Mouse (Mus musculus) neural tube, embryonic 11.5 days (tissue): ENCODE measurements at regions not wholly inside any gene's neighbourhood (a gene's known extent, or its start where the extent isn't known, plus 50 kb on each side); places are given as distances from the start of the nearest gene placed in this dataset.
"Not testable (repeated sequence)": the region's sequence is repeated elsewhere in the genome, so short reads cannot be mapped to it uniquely, and the experiment has no call there.

Experiments
- ATAC-seq: fragments of 200-750 bp; cut with Nextera tagmentation; 2 replicates; pipeline ENCODE4 v1.8.0; 2017; ENCODE audit warnings: moderate number of reproducible peaks, mild to moderate bottlenecking, moderate TSS enrichment, moderate library complexity; ENCODE audit not compliant: insufficient read depth, low FRiP score, low TSS enrichment
- DNase-seq: peaks from one replicate; pipeline ENCODE4 v3.0.0-alpha.2; 2015; ENCODE audit warnings: low spot score
- H3K27ac ChIP-seq: fragments of 300-500 bp; sonication (generic); 2 replicates; pipeline ENCODE4 v1.5.1; 2014; ENCODE audit warnings: low read depth, mild to moderate bottlenecking, low read length
- H3K27me3 ChIP-seq: fragments of 300-500 bp; sonication (generic); 2 replicates; pipeline ENCODE4 v1.6.1; 2014; ENCODE audit warnings: mild to moderate bottlenecking, low read length, mixed read lengths; ENCODE audit not compliant: control insufficient read depth, insufficient read depth
- H3K36me3 ChIP-seq: fragments of 300-500 bp; sonication (generic); 2 replicates; pipeline ENCODE4 v1.6.1; 2014; ENCODE audit warnings: mild to moderate bottlenecking, low read length, moderate library complexity, mixed read lengths; ENCODE audit not compliant: control insufficient read depth, insufficient read depth
- H3K4me1 ChIP-seq: fragments of 300-500 bp; sonication (generic); 2 replicates; pipeline ENCODE4 v1.6.1; 2014; ENCODE audit warnings: low read length, mixed read lengths; ENCODE audit not compliant: control insufficient read depth, insufficient read depth
- H3K4me2 ChIP-seq: fragments of 300-500 bp; sonication (generic); 2 replicates; pipeline ENCODE4 v1.6.1; 2014; ENCODE audit warnings: low read depth, mild to moderate bottlenecking, moderate library complexity
- H3K4me3 ChIP-seq: fragments of 300-500 bp; sonication (generic); 2 replicates; pipeline ENCODE4 v1.5.1; 2014; ENCODE audit warnings: low read depth, low read length
- H3K9ac ChIP-seq: fragments of 300-500 bp; sonication (generic); 2 replicates; pipeline ENCODE4 v1.6.1; 2014; ENCODE audit warnings: mild to moderate bottlenecking, low read length
- H3K9me3 ChIP-seq: fragments of 300-500 bp; sonication (generic); 2 replicates; pipeline ENCODE4 v1.6.1; 2016; ENCODE audit warnings: low read length; ENCODE audit not compliant: control insufficient read depth
- WGBS: fragments of 180-500 bp; shearing (Covaris S2); extraction: QIAGEN DNeasy Blood & Tissue Kit; methylation state at CpG from one replicate; pipeline ENCODE4 v1.1.7; 2014; 5-methylcytosine and 5-hydroxymethylcytosine counted together

DNA sequence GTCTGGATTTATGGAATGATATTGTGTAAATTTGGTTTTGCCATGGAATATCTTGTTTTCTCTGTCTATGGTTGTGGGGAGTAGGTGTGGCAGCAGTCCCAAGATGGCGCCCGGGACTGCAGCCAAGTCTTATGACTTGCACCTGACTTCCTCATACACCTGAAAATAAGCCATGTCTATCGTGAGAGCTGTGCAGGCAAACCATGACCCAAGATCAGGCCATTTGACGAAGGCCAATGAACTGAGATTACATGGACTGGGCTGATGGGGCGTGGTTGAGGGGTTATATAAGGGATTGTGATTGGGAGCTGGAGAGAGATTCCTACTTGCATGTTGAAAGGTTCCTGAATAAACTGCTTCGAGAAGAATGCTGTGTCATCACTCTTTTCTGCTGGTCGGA lies 139.5 kb downstream of the Slc6a15 start:
- not testable (repeated sequence) for H3K4me1 ChIP-seq, H3K4me2 ChIP-seq, H3K36me3 ChIP-seq, ATAC-seq, H3K9me3 ChIP-seq, H3K27ac ChIP-seq, DNase-seq, H3K9ac ChIP-seq, H3K4me3 ChIP-seq, H3K27me3 ChIP-seq
- WGBS: 93% methylated on average over 7 of the region's 7 CpGs

DNA sequence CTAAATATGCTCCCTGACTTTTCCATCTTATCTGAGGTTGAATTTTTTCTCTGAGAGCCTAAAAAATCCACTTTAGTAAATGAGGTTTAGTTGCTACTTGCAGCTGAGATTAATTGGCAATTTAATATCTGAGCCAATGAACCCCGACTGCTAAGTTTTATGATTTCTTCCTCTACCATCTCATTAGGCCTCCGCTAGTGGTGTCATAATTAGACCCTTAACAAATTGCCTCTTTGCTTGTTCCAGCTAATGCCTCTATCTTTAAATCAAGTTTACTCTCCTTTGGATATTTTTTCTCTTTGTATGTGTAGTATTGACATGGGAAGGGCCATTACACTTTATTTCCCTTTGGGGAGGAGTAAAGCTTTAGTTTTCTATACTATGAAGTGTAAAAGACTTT lies 176.9 kb downstream of the Slc6a15 start:
- WGBS: 79% methylated on average over 2 of the region's 2 CpGs
- DNase-seq: no peak
- no peak overlapping the region for H3K9ac ChIP-seq

DNA sequence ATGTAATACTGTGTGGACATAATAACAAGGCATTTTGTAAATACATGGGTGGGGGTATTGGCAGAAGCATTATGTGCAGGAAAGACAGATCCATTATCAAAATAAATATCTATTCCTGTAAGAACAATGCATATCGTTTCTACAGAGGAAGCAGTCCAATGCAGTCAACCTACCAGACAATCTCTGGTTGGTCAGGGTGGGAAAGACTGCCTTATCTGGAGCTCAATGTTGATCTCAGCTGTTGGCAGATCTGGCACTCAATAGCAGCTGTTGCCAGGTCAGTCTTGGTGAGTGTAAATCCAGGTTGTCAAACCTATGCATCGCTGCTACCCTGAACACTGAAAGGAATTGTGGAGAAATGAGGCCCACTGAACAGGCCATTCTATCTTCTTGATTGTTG lies 181.9 kb downstream of the Slc6a15 start:
- H3K9ac ChIP-seq: no peak overlapping the region
- ATAC-seq (no peak), DNase-seq (no peak)
- no peak overlapping the region for H3K27ac ChIP-seq
- no peaks in the 10 kb centered on the region for H3K36me3 ChIP-seq
- no peaks in the 10 kb centered on the region for H3K4me1 ChIP-seq
- H3K4me3 ChIP-seq: no peak overlapping the region
- WGBS: 89% methylated on average over 2 of the region's 2 CpGs
- no peak overlapping the region for H3K4me2 ChIP-seq
- H3K9me3 ChIP-seq: no peaks in the 10 kb centered on the region
- H3K27me3 ChIP-seq: no peaks in the 10 kb centered on the region

More for the DNA sequence above, 176.9 kb downstream of the Slc6a15 start:
- H3K4me3 ChIP-seq: no peak overlapping the region
- no peak overlapping the region for H3K4me2 ChIP-seq
- H3K9me3 ChIP-seq: no peaks in the 10 kb centered on the region
- no peak for ATAC-seq
- no peak overlapping the region for H3K27ac ChIP-seq
- no peaks in the 10 kb centered on the region for H3K4me1 ChIP-seq
- H3K27me3 ChIP-seq: no peaks in the 10 kb centered on the region
- H3K36me3 ChIP-seq: no peaks in the 10 kb centered on the region

DNA sequence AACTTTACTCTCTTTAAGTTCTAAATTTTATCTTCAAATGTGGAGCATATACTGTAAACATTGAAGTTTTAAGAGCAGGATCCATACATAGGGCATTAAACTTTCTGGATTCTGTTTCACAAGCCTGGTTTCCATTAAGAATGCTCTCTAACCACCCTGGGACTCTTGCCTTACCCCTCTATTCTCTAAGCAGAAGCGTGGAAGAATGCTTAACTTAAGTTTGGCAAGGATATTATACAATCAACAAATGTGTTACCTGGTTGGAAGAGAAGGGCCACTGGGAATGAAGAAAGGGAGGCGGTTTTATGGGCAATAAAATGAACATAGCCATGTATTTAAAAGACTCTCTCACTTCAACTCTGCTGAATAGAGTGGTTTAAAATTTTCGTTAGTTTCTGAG lies 217.5 kb downstream of the Slc6a15 start:
- Histone ChIP-seq H3K4me1 (no peaks in the 10 kb centered on the region), H3K27ac (no peak overlapping the region), H3K9me3 (no peaks in the 10 kb centered on the region), H3K27me3 (no peaks in the 10 kb centered on the region), H3K36me3 (no peaks in the 10 kb centered on the region), H3K4me3 (no peak overlapping the region), H3K9ac (no peak overlapping the region), H3K4me2 (no peak overlapping the region)
- 71% methylated on average over 3 of the region's 3 CpGs for WGBS
- DNase-seq (no peak), ATAC-seq (no peak)

DNA sequence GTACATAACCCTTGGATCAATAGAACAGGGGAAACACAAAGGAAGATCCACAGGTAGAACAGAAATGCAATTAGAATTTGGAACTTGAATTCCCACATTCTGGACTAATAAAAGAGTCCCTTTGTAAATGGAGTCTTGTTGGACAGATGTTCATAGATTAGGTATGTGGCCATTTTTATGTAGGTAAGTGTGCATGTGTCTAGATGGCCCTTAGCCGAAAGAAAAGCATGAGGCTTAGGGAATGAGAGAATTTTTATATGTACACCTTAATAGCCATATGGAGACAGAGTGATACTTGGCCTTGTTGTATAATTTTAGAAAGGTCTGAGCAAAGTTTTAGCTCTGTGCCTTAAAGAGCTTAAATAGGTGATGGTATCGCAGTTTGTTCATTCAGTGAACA lies 217.9 kb downstream of the Slc6a15 start:
- ATAC-seq: no peak
- no peak for DNase-seq
- 98% methylated on average over 2 of the region's 2 CpGs for WGBS

DNA sequence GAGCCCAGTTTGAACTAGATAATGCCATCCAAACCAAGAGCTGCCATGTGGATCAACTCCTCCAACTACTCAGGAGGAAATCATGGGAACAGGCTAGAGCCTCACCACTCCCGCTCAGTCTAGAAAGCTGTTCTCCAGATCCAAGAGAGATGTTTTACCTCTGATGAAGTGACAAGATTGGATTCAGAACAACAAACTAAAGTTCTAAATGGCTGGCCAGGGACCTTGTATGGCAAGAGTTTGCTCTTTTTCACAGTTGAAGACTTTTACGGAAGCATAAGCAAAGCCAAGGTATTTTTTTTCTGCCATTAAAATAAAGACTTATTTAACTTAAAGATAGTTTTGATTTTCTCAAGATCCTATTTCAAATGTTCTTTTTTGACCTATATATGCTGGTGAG lies 224.4 kb downstream of the Slc6a15 start:
- no peak for DNase-seq
- Histone ChIP-seq H3K9me3 (no peaks in the 10 kb centered on the region), H3K4me2 (no peak overlapping the region), H3K9ac (no peak overlapping the region), H3K4me3 (no peak overlapping the region), H3K36me3 (no peaks in the 10 kb centered on the region), H3K27me3 (no peaks in the 10 kb centered on the region), H3K27ac (no peak overlapping the region), H3K4me1 (no peaks in the 10 kb centered on the region)
- ATAC-seq: no peak
- 95% methylated on average over 2 of the region's 2 CpGs for WGBS

More for the DNA sequence above, 217.9 kb downstream of the Slc6a15 start:
- Histone ChIP-seq H3K4me3 (no peak overlapping the region), H3K4me2 (no peak overlapping the region), H3K27ac (no peak overlapping the region), H3K27me3 (no peaks in the 10 kb centered on the region), H3K4me1 (no peaks in the 10 kb centered on the region), H3K36me3 (no peaks in the 10 kb centered on the region), H3K9me3 (no peaks in the 10 kb centered on the region), H3K9ac (no peak overlapping the region)

DNA sequence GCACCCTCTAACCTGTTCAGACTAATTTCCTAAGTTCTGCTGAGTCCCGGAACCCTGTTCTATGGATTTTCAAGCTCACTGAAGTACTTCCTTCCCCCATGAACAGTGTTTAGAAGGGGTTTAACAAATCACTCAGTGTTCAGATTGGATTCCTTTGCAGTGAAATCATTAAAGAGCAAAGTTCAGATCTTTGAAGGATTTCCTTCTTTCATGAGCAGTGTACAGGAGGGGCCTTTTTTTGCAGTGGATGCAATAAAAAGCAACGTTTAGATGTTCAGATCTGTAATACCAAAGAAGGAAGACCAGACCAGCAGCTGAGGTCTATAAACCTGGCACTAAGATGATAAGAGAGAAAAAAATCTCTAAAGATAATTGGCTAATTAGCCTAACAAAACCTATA lies 273.6 kb downstream of the Slc6a15 start:
- Histone ChIP-seq H3K9ac (no peak overlapping the region), H3K27me3 (no peaks in the 10 kb centered on the region), H3K36me3 (no peaks in the 10 kb centered on the region), H3K9me3 (no peaks in the 10 kb centered on the region), H3K4me3 (no peak overlapping the region), H3K27ac (no peak overlapping the region), H3K4me2 (no peak overlapping the region), H3K4me1 (no peaks in the 10 kb centered on the region)
- WGBS: 80% methylated on average over 2 of the region's 2 CpGs
- no peak for ATAC-seq
- DNase-seq: no peak

DNA sequence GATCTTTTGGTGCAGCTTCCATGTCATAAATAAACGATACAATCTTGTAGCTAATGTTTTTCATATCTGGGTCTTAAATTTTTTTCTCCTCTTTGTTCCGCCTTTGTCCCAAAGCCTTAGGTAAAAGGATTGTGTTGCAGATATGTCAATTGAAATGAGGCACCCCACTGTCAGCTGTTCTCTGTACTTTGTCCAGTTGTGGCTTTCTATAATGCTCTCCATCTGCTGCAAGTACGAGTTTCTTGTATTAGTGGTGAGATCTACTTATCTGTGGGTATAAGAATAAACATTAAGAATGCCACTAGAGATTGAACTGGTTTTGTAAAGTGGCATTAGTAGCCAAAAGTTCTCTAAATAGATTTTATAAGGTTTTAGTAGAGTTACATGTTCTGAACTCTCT lies 282.3 kb downstream of the Slc6a15 start:
- WGBS: 86% methylated on average over 3 of the region's 3 CpGs
- H3K9ac ChIP-seq: no peak overlapping the region

DNA sequence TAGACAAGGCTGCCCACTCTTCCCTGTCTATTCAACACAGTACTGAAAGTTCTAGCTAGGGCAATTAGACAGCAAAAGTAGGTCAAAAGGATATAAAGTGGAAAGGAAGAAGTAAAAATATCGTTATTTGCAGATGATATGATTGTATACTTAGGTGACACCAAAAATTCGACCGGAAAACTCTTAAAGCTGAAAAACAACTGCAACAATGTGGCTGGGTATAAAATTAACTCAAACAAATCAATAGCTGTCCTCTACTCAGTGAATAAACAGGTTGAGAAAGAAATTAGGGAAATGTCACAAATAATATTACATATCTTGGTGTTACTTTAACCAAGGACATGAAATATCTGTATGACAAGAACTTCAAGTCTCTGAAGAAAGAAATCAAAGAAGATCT lies 305.5 kb downstream of the Slc6a15 start:
- ATAC-seq: no peak
- 92% methylated on average over 3 of the region's 3 CpGs for WGBS
- no peaks in the 10 kb centered on the region for H3K36me3 ChIP-seq

More for the DNA sequence above, 282.3 kb downstream of the Slc6a15 start:
- no peaks in the 10 kb centered on the region for H3K4me1 ChIP-seq
- DNase-seq: no peak
- no peak overlapping the region for H3K4me3 ChIP-seq
- no peak overlapping the region for H3K4me2 ChIP-seq
- H3K27ac ChIP-seq: no peak overlapping the region
- H3K36me3 ChIP-seq: no peaks in the 10 kb centered on the region
- no peak for ATAC-seq
- H3K9me3 ChIP-seq: no peaks in the 10 kb centered on the region
- H3K27me3 ChIP-seq: no peaks in the 10 kb centered on the region

More for the DNA sequence above, 305.5 kb downstream of the Slc6a15 start:
- no peak overlapping the region for H3K4me2 ChIP-seq
- no peak overlapping the region for H3K9ac ChIP-seq
- H3K9me3 ChIP-seq: no peaks in the 10 kb centered on the region
- H3K4me1 ChIP-seq: no peaks in the 10 kb centered on the region
- no peak overlapping the region for H3K4me3 ChIP-seq
- no peaks in the 10 kb centered on the region for H3K27me3 ChIP-seq
- H3K27ac ChIP-seq: no peak overlapping the region
- DNase-seq: no peak
